In genomic region chr2:73351927-73352374, GRCm38 (mm10) we compare ENCODE assay signal across 8 mouse cellular contexts. TPM values are rescaled to one million over a fixed set of nuclear protein-coding genes. Genes with fewer than 3 reads are reported as not detected.
DNase-seq lines count a peak whose midpoint lies in the region; ATAC-seq and TF ChIP-seq lines count a peak whose summit lies in the region.

No protein-coding gene starts in this region.

- peak overlapping the region; percentile 64; the same call in 1 of the 2 replicates for H3K27ac ChIP-seq in left cerebral cortex, adult 2 months
- peak overlapping the region; percentile 59; the same call in 1 of the 2 replicates for H3K27ac ChIP-seq in lung, embryonic 16.5 days (ENCODE audit: low read length)

- no peak for DNase-seq in left cerebral cortex, adult 2 months (ENCODE audit: extremely low spot score in 1 of 2, low spot score in 2 of 2)
- no peak for DNase-seq in left cerebral cortex, postnatal 10 days (ENCODE audit: extremely low spot score in 1 of 2, low spot score in 2 of 2)
- DNase-seq in cerebellum, adult 9-11 months = peak; percentile 52
- DNase-seq in heart, postnatal 14 days = peak; percentile 10 to 12
- no peak for DNase-seq in ovary, postnatal 14 days (ENCODE audit: low spot score)
- DNase-seq in urinary bladder, postnatal 25 days (ENCODE audit: low spot score) = no peak

- peak overlapping the region; percentile 45 for H3K4me2 ChIP-seq in lung, embryonic 16.5 days (ENCODE audit: low read depth, low read length)

- intact Hi-C loops in left cerebral cortex, adult 2 months (cut with DNase I) = no loop called here
- intact Hi-C loops in left cerebral cortex, postnatal 10 days (cut with DNase I) = no loop called here
- intact Hi-C loops in heart, postnatal 14 days (cut with DNase I) = no loop called here

- no peaks in the 10 kb centered on the region for H3K36me3 ChIP-seq in lung, embryonic 16.5 days (ENCODE audit: control insufficient read depth, insufficient read depth, low read length)

- ATAC-seq in lung, embryonic 16.5 days (ENCODE audit: low read depth) = peak; percentile 68; the same call in 1 of the 2 replicates
- no peak for ATAC-seq in activated CD4-positive, CD25-positive, alpha-beta regulatory T cell, adult 4 months

- no peaks in the 10 kb centered on the region for H3K9me3 ChIP-seq in lung, embryonic 16.5 days (ENCODE audit: control insufficient read depth, low read length)

- no peaks in the 10 kb centered on the region for H3K27me3 ChIP-seq in lung, embryonic 16.5 days (ENCODE audit: control insufficient read depth, insufficient read depth, low read depth, low read length)

- WGBS in lung, embryonic 16.5 days = 23% methylated on average over 7 of the region's 7 CpGs

- TF ChIP-seq CTCF in left cerebral cortex, adult 2 months (IDR thresholded peaks at IDR 0.05) = no peak

- H3K9ac ChIP-seq in lung, embryonic 16.5 days (ENCODE audit: low read length) = peak overlapping the region; percentile 35

- H3K4me3 ChIP-seq in left cerebral cortex, adult 2 months = no peak overlapping the region
- H3K4me3 ChIP-seq in lung, embryonic 16.5 days (ENCODE audit: low read length) = peak overlapping the region; percentile 10; the same call in 1 of the 2 replicates

- peaks cover 7% of the 10 kb centered on the region; the same call in 1 of the 2 replicates for H3K4me1 ChIP-seq in lung, embryonic 16.5 days (replicated peaks; ENCODE audit: control insufficient read depth, insufficient read depth, low read length)

RNA-seq across cellular contexts. Expression of gene Gpr155, which starts 34.4 kb away (rescaled TPM):
- 10 to 100 TPM; 32.1 to 32.9 TPM for total RNA-seq in left cerebral cortex, adult 2 months (2021)
- total RNA-seq in left cerebral cortex, postnatal 10 days (2021) = 10 to 100 TPM; 30.9 to 36.1 TPM
- 10 to 100 TPM; 10.8 to 11.1 TPM for total RNA-seq in heart, postnatal 14 days (2021)
- 5.6 and 6.3 TPM in 2 replicates for polyA plus RNA-seq in lung, embryonic 16.5 days (2015; fragmentation: Nextera tagmentation; extraction: Ambion mirVana)
- 10 to 100 TPM; 15.1 to 19.5 TPM for polyA plus RNA-seq in activated CD4-positive, CD25-positive, alpha-beta regulatory T cell, adult 4 months (2017; shearing (Covaris generic))

RNA-seq across cellular contexts. Expression of gene Cir1, which starts 39.5 kb away (rescaled TPM):
- 10 to 100 TPM; 26.3 to 27.1 TPM for total RNA-seq in left cerebral cortex, adult 2 months (2021)
- 10 to 100 TPM; 24.4 to 25.3 TPM for total RNA-seq in left cerebral cortex, postnatal 10 days (2021)
- total RNA-seq in heart, postnatal 14 days (2021) = 10 to 100 TPM; 13.7 to 18.2 TPM
- polyA plus RNA-seq in lung, embryonic 16.5 days (2015; fragmentation: Nextera tagmentation; extraction: Ambion mirVana) = 24.6 and 25.0 TPM in 2 replicates
- 10 to 100 TPM; 14.5 to 29.3 TPM for polyA plus RNA-seq in activated CD4-positive, CD25-positive, alpha-beta regulatory T cell, adult 4 months (2017; shearing (Covaris generic))

RNA-seq across cellular contexts. Expression of gene Scrn3, which starts 39.5 kb away (rescaled TPM):
- total RNA-seq in left cerebral cortex, adult 2 months (2021) = 10 to 100 TPM; 17.8 to 19.5 TPM
- total RNA-seq in left cerebral cortex, postnatal 10 days (2021) = 10 to 100 TPM in 1 of 2 experiments, 1 to 10 TPM in 1; 9.6 to 11.5 TPM
- total RNA-seq in heart, postnatal 14 days (2021) = 10 to 100 TPM; 19.2 to 19.3 TPM
- polyA plus RNA-seq in lung, embryonic 16.5 days (2015; fragmentation: Nextera tagmentation; extraction: Ambion mirVana) = 21.0 and 21.8 TPM in 2 replicates
- polyA plus RNA-seq in activated CD4-positive, CD25-positive, alpha-beta regulatory T cell, adult 4 months (2017; shearing (Covaris generic)) = 1 to 10 TPM; 5.9 to 7.6 TPM

Comparison
In these comparisons a context has a peak if more than half of its experiments do, and no peak if none do; other contexts are left out.
1. DNase-seq: peak in cerebellum, adult 9-11 months (single experiment) and heart, postnatal 14 days (2 of 2); none in left cerebral cortex, adult 2 months (0 of 2), left cerebral cortex, postnatal 10 days (0 of 2), ovary, postnatal 14 days (single experiment) and urinary bladder, postnatal 25 days (single experiment).